Mouse (Mus musculus): ENCODE data around the gene Spop.

DNA sequence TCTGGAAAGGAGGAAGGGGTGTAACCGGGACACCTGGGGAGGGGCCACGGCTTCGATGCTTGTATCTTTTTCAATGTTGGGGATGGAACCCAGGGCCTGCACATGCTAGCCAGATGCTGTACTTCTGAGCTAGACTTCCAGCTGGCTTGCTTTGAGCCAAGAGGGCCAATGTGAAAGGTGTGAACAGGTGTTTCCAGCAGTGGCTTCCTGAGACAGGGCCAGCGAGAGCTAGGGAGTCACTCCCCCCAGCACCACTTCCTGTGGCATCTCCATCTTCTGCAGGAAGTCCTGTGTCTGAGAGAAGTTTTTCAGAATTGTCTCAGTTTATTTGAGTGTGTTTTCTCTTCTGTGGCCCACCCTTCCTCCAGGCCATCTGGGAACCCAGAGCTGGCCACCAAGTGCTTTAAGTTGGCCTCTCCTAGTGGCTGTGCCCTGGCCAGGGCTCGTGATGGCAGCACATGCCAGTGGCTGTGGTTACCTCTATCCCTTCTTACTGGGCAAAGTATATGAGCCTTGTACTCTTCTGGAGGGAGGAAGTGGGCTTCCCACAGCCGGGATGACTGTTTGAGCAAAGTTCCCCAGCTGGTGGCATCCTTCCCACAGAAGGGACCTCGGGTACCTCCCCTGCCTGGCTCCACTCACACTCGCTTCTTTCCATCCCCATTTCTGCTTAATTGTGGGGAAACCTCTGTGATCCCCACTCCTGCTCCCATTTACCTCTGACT lies 46.7 kb upstream of the Spop start:
- TF ChIP-seq CTCF (IDR thresholded peaks at IDR 0.05; ENCODE audit: borderline replicate concordance, extremely low read depth, insufficient read depth, insufficient read length) (no peak), POLR2A (IDR thresholded peaks at IDR 0.05; ENCODE audit: borderline replicate concordance, extremely low read depth, insufficient read depth, insufficient read length, poor library complexity, severe bottlenecking) (no peak)
